In the genomic region with DNA sequence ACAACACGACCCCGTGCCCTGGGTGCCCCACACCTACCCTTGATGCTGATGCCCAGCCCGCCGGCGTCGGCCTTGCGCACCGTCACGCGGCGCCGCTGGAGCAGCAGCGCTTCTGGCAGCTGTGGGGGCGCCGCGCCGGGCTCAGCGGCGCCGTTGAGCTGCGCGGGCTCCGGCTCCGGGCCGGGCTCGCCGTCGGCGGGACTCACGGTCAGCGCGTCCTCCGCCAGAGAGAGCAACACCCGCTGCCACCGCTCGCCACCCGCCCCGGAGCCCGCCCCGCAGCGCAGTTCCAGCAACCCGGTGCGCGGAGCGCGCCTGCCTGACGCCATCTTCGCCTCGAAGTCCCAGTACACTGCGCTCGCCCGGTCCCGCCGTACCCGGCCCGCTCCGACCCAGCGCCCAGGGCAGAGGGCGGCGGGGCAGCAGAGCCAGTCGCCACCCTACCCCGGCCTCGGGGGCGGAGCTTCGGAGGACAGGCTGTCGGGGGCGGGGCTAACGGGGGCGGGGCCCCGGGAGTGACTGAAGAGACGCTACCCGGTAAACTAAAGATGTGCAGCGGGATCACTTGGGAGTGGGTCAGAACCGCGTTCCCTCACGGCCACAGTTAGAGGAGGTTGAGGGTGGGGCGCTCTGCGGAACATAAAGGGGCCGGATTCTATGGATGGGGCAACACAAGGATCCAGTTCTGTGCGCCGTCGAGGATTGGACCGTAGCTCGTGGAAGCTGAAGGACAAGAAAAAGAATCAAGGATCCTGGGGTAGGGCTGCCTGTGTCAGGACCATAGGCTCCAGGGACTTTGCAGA, we compare ENCODE assay signal across 8 mouse cellular contexts. TPM values are rescaled to one million over a fixed set of nuclear protein-coding genes. Genes with fewer than 3 reads are reported as not detected.
A peak's percentile ranks its signal among the peaks of the same experiment; 100 is the strongest.
DNase-seq lines count a peak whose midpoint lies in the region; ATAC-seq and TF ChIP-seq lines count a peak whose summit lies in the region.

A gene (minus strand): TSS at position 457 of the 803 bp plus-strand sequence.

- intact Hi-C loops in gastrocnemius, adult 2 months (cut with DNase I), result loop anchor here (2.0 kb wide), 1 partner anchor 33 kb away; no protein-coding TSS in a partner anchor
- intact Hi-C loops in left cerebral cortex, adult 2 months (cut with DNase I), result no loop called here

- peak; percentile 30; the same call in 1 of the 2 replicates for TF ChIP-seq POLR2A in cortical plate, adult 2 months (IDR thresholded peaks at IDR 0.05; ENCODE audit: extremely low read depth, insufficient read depth, low read length)

- H3K27me3 ChIP-seq in hindbrain, embryonic 15.5 days, result no peaks in the 10 kb centered on the region

- H3K4me1 ChIP-seq in cortical plate, adult 2 months (ENCODE audit: control insufficient read depth, insufficient read depth, low read length), result peaks cover 8% of the 10 kb centered on the region
- H3K4me1 ChIP-seq in hindbrain, embryonic 15.5 days (replicated peaks), result peaks cover 31% of the 10 kb centered on the region

- H3K36me3 ChIP-seq in hindbrain, embryonic 15.5 days, result no peaks in the 10 kb centered on the region

- DNase-seq in adrenal gland, adult (ENCODE audit: inconsistent age in 2 of 2, low spot score in 1 of 2), result peak; percentile 92 to 98
- peak; percentile 96 for DNase-seq in gastrocnemius, adult 2 months
- DNase-seq in left cerebral cortex, adult 2 months (ENCODE audit: extremely low spot score in 1 of 2, low spot score in 2 of 2), result peak; percentile 76 to 80
- peak; percentile 86 to 89 for DNase-seq in lung, postnatal 4 days
- DNase-seq in retina, embryonic 14.5 days (ENCODE audit: low spot score), result peak; percentile 81
- DNase-seq in thymus, postnatal 36 days, result peak; percentile 70 to 72

- TF ChIP-seq CTCF in cortical plate, adult 2 months (IDR thresholded peaks at IDR 0.05; ENCODE audit: extremely low read depth, insufficient read depth, low read length), result no peak
- TF ChIP-seq CTCF in gastrocnemius, adult 2 months (IDR thresholded peaks at IDR 0.05), result no peak
- no peak for TF ChIP-seq CTCF in left cerebral cortex, adult 2 months (IDR thresholded peaks at IDR 0.05)

- H3K27ac ChIP-seq in cortical plate, adult 2 months (ENCODE audit: insufficient read depth, low read length), result peak within 1 kb of the TSS; percentile 97
- peak within 1 kb of the TSS; percentile 98 for H3K27ac ChIP-seq in gastrocnemius, adult 2 months
- peak within 1 kb of the TSS; percentile 69 for H3K27ac ChIP-seq in hindbrain, embryonic 15.5 days (replicated peaks)
- H3K27ac ChIP-seq in left cerebral cortex, adult 2 months, result peak within 1 kb of the TSS; percentile 92

- peak within 1 kb of the TSS; percentile 87 for H3K4me3 ChIP-seq in cortical plate, adult 2 months (ENCODE audit: insufficient read depth, low read length)
- H3K4me3 ChIP-seq in gastrocnemius, adult 2 months, result peak within 1 kb of the TSS; percentile 89
- H3K4me3 ChIP-seq in hindbrain, embryonic 15.5 days, result peak within 1 kb of the TSS; percentile 86
- H3K4me3 ChIP-seq in left cerebral cortex, adult 2 months, result peak within 1 kb of the TSS; percentile 78

- WGBS in hindbrain, embryonic 15.5 days, result 2% methylated on average over 58 of the region's 84 CpGs

- ATAC-seq in hindbrain, embryonic 15.5 days (ENCODE audit: low FRiP score, low read depth), result peak; percentile 86

- H3K4me2 ChIP-seq in hindbrain, embryonic 15.5 days, result peak within 1 kb of the TSS; percentile 72

- no peaks in the 10 kb centered on the region for H3K9me3 ChIP-seq in hindbrain, embryonic 15.5 days

- H3K9ac ChIP-seq in hindbrain, embryonic 15.5 days, result peak within 1 kb of the TSS; percentile 63

RNA-seq across cellular contexts. Expression of the gene that starts here (rescaled TPM):
- polyA plus RNA-seq in cortical plate, adult 2 months (2012; rRNA removed), result 36.2 and 37.7 TPM in 2 replicates
- total RNA-seq in gastrocnemius, adult 2 months (2021), result 100 to 1,000 TPM; 245 to 247 TPM
- polyA plus RNA-seq in hindbrain, embryonic 15.5 days (2015; fragmentation: Nextera tagmentation; extraction: Ambion mirVana), result 13.0 and 13.7 TPM in 2 replicates
- 10 to 100 TPM; 33.9 to 34.1 TPM for total RNA-seq in left cerebral cortex, adult 2 months (2021)

Comparison
In these comparisons a context has a peak if more than half of its experiments do, and no peak if none do; other contexts are left out.
1. Peak in every context shown above with its lines: DNase-seq, ATAC-seq, H3K4me3 ChIP-seq and H3K27ac ChIP-seq.
2. RNA of the gene that starts here (total RNA-seq): 245 to 247 TPM in gastrocnemius, adult 2 months; 33.9 to 34.1 TPM in left cerebral cortex, adult 2 months; every median in the first group is over 4 times any median in the second.